Mouse (Mus musculus): ENCODE measurements around the gene Entpd5.

DNA sequence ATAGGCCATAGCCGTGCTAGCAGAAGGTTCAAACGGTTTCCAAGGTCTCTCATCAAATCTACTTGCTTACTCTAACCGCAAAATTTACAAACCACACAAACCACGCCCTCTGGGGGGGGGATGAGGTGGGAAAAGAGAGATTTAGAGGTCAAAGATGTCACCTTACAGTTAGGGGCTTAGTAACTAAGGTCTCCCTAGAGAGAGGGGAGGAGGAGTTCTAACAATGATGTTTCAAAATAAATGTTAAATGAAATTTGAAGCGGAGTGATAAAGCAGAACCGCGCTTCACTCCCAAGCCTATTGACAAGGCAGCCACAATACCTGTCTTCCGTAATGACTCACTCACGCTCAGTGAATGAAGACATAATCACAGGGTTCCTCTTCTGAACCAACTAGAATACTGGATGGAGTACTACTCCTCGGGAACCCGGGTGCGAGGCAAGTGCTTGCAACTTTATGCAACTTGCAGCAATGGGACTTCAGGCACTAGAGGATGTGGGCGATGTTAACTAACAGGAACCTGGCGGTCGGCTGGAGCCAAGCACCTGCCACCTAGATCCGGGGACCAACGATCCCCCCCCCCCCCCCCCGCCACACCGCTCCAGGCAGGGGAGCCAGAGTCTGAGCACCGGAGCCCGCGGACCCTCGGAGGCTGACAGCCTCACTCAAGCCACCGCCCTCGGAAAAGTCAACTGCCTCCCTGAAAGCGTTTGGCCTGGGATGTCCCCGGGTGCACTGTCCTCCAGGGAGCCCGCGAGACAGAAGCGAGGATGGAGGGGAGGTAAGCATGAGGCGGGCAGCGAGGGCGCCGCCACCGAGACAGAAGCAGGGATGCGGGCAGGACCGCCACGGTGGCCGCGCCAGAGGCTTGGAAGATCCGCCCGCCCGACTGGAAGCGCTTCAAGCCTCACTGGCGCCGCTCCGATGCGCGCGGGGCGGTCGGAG lies 683 bp downstream of the Entpd5 start:
- no peak for TF ChIP-seq EP300 (optimal IDR thresholded peaks at IDR 0.05)
- no peak for TF ChIP-seq CTCF (IDR thresholded peaks at IDR 0.05; ENCODE audit: low read depth)

All from stomach, postnatal 0 days (tissue).